Mouse (Mus musculus): ENCODE measurements around the gene Pknox1.

- TF ChIP-seq CTCF (IDR thresholded peaks at IDR 0.05; ENCODE audit: extremely low read depth, insufficient read depth, low read length) (no peak), POLR2A (IDR thresholded peaks at IDR 0.05; ENCODE audit: extremely low read depth, insufficient read depth, low read length) (no peak)
These were observed 75.1 kb downstream of the Pknox1 start for GRCm38 (mm10) chr17:31639651-31640050.

Data from cortical plate, adult 2 months (tissue).